Mouse (Mus musculus) spleen, postnatal 10 days (tissue): ENCODE data around the gene Syne2.
"Not testable (repeated sequence)": the region's sequence is repeated elsewhere in the genome, so short reads cannot be mapped to it uniquely, and the experiment has no call there.

Source experiments
- DNase-seq, 2 experiments: peaks; one replicate each; pipeline ENCODE4 v3.0.0; 2021 to 2022; ENCODE audit warnings: low spot score in 2 of 2

The Syne2 gene

GRCm38 (mm10) chr12:75817959-75818452 is at the start of gene Syne2:
TSS of gene Syne2 (plus strand) at chr12:75818134.
- DNase-seq = peak; percentile 54 to 75

GRCm38 (mm10) chr12:75771410-75771809 is 46.5 kb upstream of the Syne2 start:
- DNase-seq = no peak

GRCm38 (mm10) chr12:75772424-75773034 is 45.4 kb upstream of the Syne2 start:
- DNase-seq = peak; percentile 42 to 79

GRCm38 (mm10) chr12:75781445-75781844 is 36.5 kb upstream of the Syne2 start:
- no peak for DNase-seq

GRCm38 (mm10) chr12:75781995-75782394 is 35.9 kb upstream of the Syne2 start:
- DNase-seq = no peak

- no peak for DNase-seq
Measured at GRCm38 (mm10) chr12:75784271-75784751, 33.6 kb upstream of the Syne2 start.

GRCm38 (mm10) chr12:75786681-75787080 is 31.3 kb upstream of the Syne2 start:
- not testable (repeated sequence) for DNase-seq

GRCm38 (mm10) chr12:75789451-75789850 is 28.5 kb upstream of the Syne2 start:
- DNase-seq = no peak

GRCm38 (mm10) chr12:75794527-75794926 is 23.4 kb upstream of the Syne2 start:
- no peak for DNase-seq

- DNase-seq = no peak
Measured at GRCm38 (mm10) chr12:75796510-75796909, 21.4 kb upstream of the Syne2 start.

GRCm38 (mm10) chr12:75806281-75806680 is 11.7 kb upstream of the Syne2 start:
- DNase-seq = no peak

GRCm38 (mm10) chr12:75813766-75814165 is 4.2 kb upstream of the Syne2 start:
- no peak for DNase-seq

GRCm38 (mm10) chr12:75814551-75814950 is 3.4 kb upstream of the Syne2 start:
- no peak for DNase-seq

GRCm38 (mm10) chr12:75816981-75817856 is 715 bp upstream of the Syne2 start:
- no peak for DNase-seq

GRCm38 (mm10) chr12:75818453-75819434 is 810 bp downstream of the Syne2 start:
- peak; percentile 36 to 46 for DNase-seq

GRCm38 (mm10) chr12:75819481-75819880 is 1.5 kb downstream of the Syne2 start:
- DNase-seq = no peak

- DNase-seq = no peak
Measured at GRCm38 (mm10) chr12:75820216-75820615, 2.3 kb downstream of the Syne2 start.

GRCm38 (mm10) chr12:75822122-75822521 is 4.2 kb downstream of the Syne2 start:
- no peak for DNase-seq

- no peak for DNase-seq
Measured at GRCm38 (mm10) chr12:75823475-75823874, 5.5 kb downstream of the Syne2 start.

GRCm38 (mm10) chr12:75825458-75825857 is 7.5 kb downstream of the Syne2 start:
- no peak for DNase-seq

GRCm38 (mm10) chr12:75826699-75827353 is 8.9 kb downstream of the Syne2 start:
- DNase-seq = no peak
